Mouse (Mus musculus) heart, postnatal 14 days (tissue): ENCODE measurements around the gene Limd2. TPM values are rescaled to one million over a fixed set of nuclear protein-coding genes. Genes with fewer than 3 reads are reported as not detected.
A peak's percentile ranks its signal among the peaks of the same experiment; 100 is the strongest.

Experiments used
- DNase-seq, 2 experiments: peaks; one replicate each; pipeline ENCODE4 v3.0.0; 2021 to 2022
- intact Hi-C: fragments of 180-260 bp; cut with DNase I; formaldehyde crosslinking; loops from one replicate; pipeline ENCODE4 v1.15.1; 2025
- total RNA-seq, 2 experiments: library from RNA; stranded (reverse); gene quantifications; 2 replicates each; pipeline ENCODE4 v1.2.3; 2021

Limd2 gene
- total RNA-seq, 2 experiments from 2014 or later, result 9.7 to 19.3 TPM

DNA sequence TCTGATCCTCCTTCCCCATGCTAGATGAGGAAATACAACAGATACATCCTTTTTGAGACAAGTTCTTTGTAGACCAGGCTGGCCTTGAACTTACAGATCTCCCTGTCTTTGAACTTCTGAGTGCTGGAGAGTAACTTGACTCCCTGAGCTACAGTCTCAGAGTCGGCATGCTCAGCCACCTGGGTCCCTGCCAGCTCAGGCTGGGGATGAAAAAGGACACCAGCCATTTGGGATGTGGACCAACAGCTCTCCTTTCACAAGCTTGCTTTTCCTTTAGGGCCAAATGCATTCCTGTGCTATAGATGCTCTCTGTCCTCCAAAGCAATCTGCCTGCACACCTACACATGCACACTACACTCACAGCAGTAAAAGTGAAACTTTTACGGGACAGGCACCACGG lies 14.4 kb upstream of the Limd2 start:
- intact Hi-C loops, result no loop called here
- no peak for DNase-seq

- peak in 1 of 2 experiments; percentile 57 for DNase-seq
- intact Hi-C loops, result no loop called here
Measured at GRCm38 (mm10) chr11:106174372-106174771, 13.7 kb upstream of the Limd2 start.

DNA sequence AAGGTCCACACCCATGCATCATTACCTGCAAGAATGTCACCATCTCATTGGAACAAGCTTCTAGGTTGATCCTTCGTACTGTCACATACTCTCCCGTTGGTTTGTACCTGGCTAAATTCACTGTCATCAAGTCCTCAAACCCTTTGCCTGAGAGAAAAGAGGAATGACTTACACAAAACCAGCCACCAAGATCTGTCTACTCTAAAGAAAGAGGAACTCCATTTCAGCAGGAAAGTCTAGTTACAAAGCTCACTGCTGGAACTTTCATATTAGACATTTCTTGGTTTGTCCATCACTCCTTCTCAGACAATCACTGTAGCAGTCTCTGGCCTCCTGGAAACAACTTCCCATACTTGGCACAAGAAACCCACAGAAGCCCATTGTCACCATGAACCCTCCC lies 12.6 kb upstream of the Limd2 start:
- intact Hi-C loops, result no loop called here
- no peak for DNase-seq

GRCm38 (mm10) chr11:106170807-106171206 lies 10.1 kb upstream of the Limd2 start:
- intact Hi-C loops, result no loop called here
- no peak for DNase-seq

DNA sequence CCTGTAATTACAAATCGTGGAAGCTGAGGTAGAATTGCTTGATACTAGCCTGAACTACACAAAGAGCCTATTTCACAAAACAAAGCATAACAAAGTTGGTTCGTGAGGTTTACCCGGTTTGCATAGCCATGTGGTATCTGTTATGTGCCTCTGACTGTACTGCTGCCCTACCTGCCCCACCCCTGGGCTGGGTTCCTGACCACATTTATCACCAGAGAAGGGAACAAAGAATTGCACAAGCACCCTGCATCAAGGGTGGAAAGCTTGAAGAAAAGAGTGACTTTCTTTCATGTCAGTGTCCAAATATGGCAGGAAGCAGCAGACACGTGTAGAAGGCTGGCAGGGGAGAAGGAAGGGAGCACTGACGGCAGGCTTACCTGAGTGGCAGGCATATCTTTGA lies 6.8 kb upstream of the Limd2 start:
- intact Hi-C loops, result no loop called here
- no peak for DNase-seq

GRCm38 (mm10) chr11:106164601-106165180 lies 4.0 kb upstream of the Limd2 start:
- no peak for DNase-seq

DNA sequence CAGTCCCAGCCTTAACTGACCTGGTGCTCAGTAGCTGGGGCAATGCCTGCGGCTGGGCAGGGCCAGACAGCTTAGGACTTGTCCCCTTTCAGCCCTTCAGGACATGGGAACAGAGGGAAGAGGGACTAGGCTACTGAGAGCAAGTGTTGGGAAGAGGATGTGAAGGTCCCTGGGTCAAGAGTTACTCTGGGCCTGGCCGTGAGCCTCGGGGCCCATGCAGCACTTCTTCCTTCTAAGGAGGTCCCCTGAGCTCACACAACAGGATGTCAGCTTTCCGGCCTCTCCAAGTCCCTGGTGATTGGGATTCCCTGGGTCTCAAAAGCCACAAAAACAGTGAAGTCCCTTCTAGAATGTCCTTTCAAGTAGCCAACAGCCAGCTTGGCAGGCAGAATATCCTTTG lies 2.9 kb upstream of the Limd2 start:
- intact Hi-C loops, result no loop called here
- DNase-seq, result peak in 1 of 2 experiments; percentile 35

More at GRCm38 (mm10) chr11:106164601-106165180, 4.0 kb upstream of the Limd2 start:
- intact Hi-C loops, result no loop called here

DNA sequence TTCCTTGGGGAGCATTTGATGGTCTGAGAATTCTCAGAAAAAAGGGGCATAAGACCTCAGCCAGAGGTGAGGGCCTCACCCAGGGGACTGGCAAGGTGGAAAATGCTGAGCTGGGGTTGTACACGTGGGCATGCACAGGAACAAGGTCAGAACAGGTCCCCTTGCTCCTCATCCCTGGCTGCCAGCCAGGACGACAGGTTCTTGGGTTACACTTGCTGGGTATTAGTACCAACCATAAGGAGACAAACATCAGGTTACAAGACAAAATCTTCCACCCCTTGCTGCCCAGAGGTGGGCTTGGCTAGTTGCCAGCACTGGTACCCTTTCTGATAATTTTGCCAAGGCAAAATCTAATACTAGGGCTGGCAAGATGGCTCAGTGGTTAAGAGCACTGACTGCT lies 1.6 kb upstream of the Limd2 start:
- no peak for DNase-seq

GRCm38 (mm10) chr11:106159921-106160840 lies 479 bp downstream of the Limd2 start:
- peak; percentile 78 to 85 for DNase-seq
- intact Hi-C loops, result no loop called here

More for the DNA sequence above, 1.6 kb upstream of the Limd2 start:
- intact Hi-C loops, result no loop called here

- peak; percentile 38 to 45 for DNase-seq
- intact Hi-C loops, result no loop called here
Measured at GRCm38 (mm10) chr11:106159216-106159920, 1.3 kb downstream of the Limd2 start.

- intact Hi-C loops, result no loop called here
- DNase-seq, result no peak
Measured at GRCm38 (mm10) chr11:106158930-106159215, 1.8 kb downstream of the Limd2 start.

- DNase-seq, result no peak
- intact Hi-C loops, result no loop called here
Measured at GRCm38 (mm10) chr11:106158081-106158929, 2.4 kb downstream of the Limd2 start.

GRCm38 (mm10) chr11:106157154-106157553 lies 3.5 kb downstream of the Limd2 start:
- intact Hi-C loops, result no loop called here
- DNase-seq, result no peak

- intact Hi-C loops, result no loop called here
- no peak for DNase-seq
Measured at GRCm38 (mm10) chr11:106156257-106156656, 4.4 kb downstream of the Limd2 start.

DNA sequence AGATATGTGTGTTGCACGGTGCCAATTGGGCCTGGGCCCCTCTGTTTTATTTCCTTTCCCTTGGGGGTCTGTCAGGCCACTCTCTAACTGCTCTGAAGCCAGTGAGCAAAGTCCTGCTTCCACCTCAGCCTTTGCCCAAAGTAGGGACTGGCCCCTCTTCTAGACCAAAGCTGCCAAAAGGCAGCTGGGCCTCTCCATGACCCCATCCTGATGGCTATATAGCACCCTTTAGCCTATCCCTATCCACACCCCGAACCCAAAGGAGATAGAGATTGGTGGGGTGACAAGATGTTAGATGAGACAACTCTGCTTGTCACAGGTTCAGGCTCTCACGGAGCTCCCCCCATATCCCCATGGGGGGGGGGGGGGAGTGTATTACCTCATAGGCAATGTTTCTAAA lies 4.9 kb downstream of the Limd2 start:
- no peak for DNase-seq
- intact Hi-C loops, result loop anchor here (2.0 kb wide), 1 partner anchor 19 kb away; no protein-coding TSS in a partner anchor

GRCm38 (mm10) chr11:106154770-106155169 lies 5.9 kb downstream of the Limd2 start:
- DNase-seq, result no peak
- intact Hi-C loops, result loop anchor here (2.0 kb wide), 1 partner anchor 18 kb away; no protein-coding TSS in a partner anchor

DNA sequence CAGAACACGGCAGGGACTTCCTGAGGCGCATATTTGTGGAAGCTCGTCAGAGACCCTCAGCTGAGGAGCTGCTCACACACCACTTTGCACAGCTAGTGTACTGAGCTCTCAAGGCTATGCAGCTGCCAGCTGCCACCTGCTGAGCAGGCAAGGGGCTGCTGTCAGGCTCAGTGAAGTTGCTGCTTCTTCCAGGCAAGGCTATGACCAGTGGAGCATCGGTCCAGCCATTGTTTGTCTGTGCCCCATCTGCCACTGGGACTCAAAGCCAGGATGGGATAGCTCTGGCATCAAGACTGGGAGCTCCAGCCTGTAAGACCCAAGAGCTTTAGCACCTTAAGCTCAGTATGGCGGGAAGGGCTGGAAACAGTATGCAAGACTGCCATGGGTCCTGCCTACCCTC lies 6.6 kb downstream of the Limd2 start:
- DNase-seq, result no peak
- intact Hi-C loops, result loop anchor here (2.0 kb wide), 1 partner anchor 17 kb away; no protein-coding TSS in a partner anchor

DNA sequence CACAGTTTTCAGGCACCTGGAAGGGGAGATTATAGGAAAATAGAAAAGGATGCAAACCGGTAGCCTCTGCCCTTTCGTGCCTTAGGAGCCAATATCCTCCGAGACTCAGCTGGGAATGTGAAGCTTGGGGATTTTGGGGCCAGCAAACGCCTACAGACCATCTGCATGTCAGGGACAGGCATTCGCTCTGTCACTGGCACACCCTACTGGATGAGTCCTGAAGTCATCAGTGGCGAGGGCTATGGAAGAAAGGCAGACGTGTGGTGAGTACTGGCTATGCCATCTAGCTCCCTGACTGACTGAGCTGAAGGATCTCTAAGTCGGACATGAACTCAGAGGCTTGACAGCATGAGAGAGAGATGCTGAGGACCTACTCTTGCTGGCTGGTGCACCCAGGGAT lies 8.5 kb downstream of the Limd2 start:
- no peak for DNase-seq
- intact Hi-C loops, result no loop called here

- no peak for DNase-seq
- intact Hi-C loops, result no loop called here
Measured at GRCm38 (mm10) chr11:106151219-106151618, 9.4 kb downstream of the Limd2 start.
